Mouse (Mus musculus) hindbrain, embryonic 12.5 days (tissue): ENCODE results near the gene Acap1. TPM values are rescaled to one million over a fixed set of nuclear protein-coding genes. Genes with fewer than 3 reads are reported as not detected.

Experiments
- ATAC-seq: fragments of 200-750 bp; cut with Nextera tagmentation; 2 replicates; pipeline ENCODE4 v1.8.0; 2017; ENCODE audit warnings: moderate TSS enrichment; ENCODE audit not compliant: low FRiP score
- H3K27ac ChIP-seq: fragments of 300-500 bp; sonication (generic); 2 replicates; pipeline ENCODE4 v1.5.1; 2016; ENCODE audit warnings: mild to moderate bottlenecking
- H3K27me3 ChIP-seq: fragments of 300-500 bp; sonication (generic); 2 replicates; pipeline ENCODE4 v1.6.1; 2016; ENCODE audit warnings: mild to moderate bottlenecking
- H3K36me3 ChIP-seq: fragments of 300-500 bp; sonication (generic); 2 replicates; pipeline ENCODE4 v1.6.1; 2016; ENCODE audit warnings: mild to moderate bottlenecking
- H3K4me1 ChIP-seq: fragments of 300-500 bp; sonication (generic); 2 replicates; pipeline ENCODE4 v1.6.1; 2016
- H3K4me2 ChIP-seq: fragments of 300-500 bp; sonication (generic); replicated peaks from 2 replicates; pipeline ENCODE4 v1.6.1; 2016; ENCODE audit warnings: mild to moderate bottlenecking
- H3K4me3 ChIP-seq: fragments of 300-500 bp; sonication (generic); 2 replicates; pipeline ENCODE4 v1.5.1; 2016; ENCODE audit warnings: mild to moderate bottlenecking
- H3K9ac ChIP-seq: fragments of 300-500 bp; sonication (generic); 2 replicates; pipeline ENCODE4 v1.6.1; 2016; ENCODE audit warnings: mild to moderate bottlenecking, moderate library complexity
- H3K9me3 ChIP-seq: fragments of 300-500 bp; sonication (generic); replicated peaks from 2 replicates; pipeline ENCODE4 v1.6.1; 2016; ENCODE audit warnings: mild to moderate bottlenecking
- WGBS: fragments of 180-500 bp; shearing (Covaris S2); methylation state at CpG from one replicate; pipeline ENCODE4 v1.1.7; 2016; 5-methylcytosine and 5-hydroxymethylcytosine counted together
- polyA plus RNA-seq: library from polyadenylated mRNA; unstranded; fragments of >200 nt; fragmentation: Nextera tagmentation; extraction: Ambion mirVana; gene quantifications from 2 replicates; pipeline ENCODE4 v1.2.1, GENCODE M21; 2016

Gene Acap1
- polyA plus RNA-seq, 1 experiment from 2014 or later: 0.92 TPM

GRCm38 (mm10) chr11:69858113-69858998, 37.0 kb downstream of the Acap1 start, which contains the start of gene Tnk1:
Gene Tnk1, minus strand, starts transcription at chr11:69858730.
- Histone ChIP-seq H3K9ac (no peak within 1 kb of the TSS), H3K27ac (no peak within 1 kb of the TSS), H3K27me3 (peaks cover 32% of the 10 kb centered on the region), H3K4me2 (no peak within 1 kb of the TSS; the same call in 1 of the 2 replicates), H3K36me3 (no peaks in the 10 kb centered on the region), H3K4me3 (no peak within 1 kb of the TSS), H3K4me1 (peaks cover 4% of the 10 kb centered on the region; the same call in 1 of the 2 replicates), H3K9me3 (no peaks in the 10 kb centered on the region)
- 23% methylated on average over 30 of the region's 30 CpGs for WGBS
- no peak for ATAC-seq

GRCm38 (mm10) chr11:69855347-69855746, 40.0 kb downstream of the Acap1 start:
- Histone ChIP-seq H3K9ac (no peak overlapping the region), H3K4me3 (no peak overlapping the region), H3K9me3 (no peaks in the 10 kb centered on the region), H3K36me3 (peaks cover 23% of the 10 kb centered on the region), H3K4me2 (no peak overlapping the region), H3K27ac (no peak overlapping the region), H3K27me3 (peaks cover 32% of the 10 kb centered on the region), H3K4me1 (peaks cover 9% of the 10 kb centered on the region; the same call in 1 of the 2 replicates)
- peak; percentile 57; the same call in 1 of the 2 replicates for ATAC-seq
- WGBS: 19% methylated on average over 16 of the region's 16 CpGs

GRCm38 (mm10) chr11:69854680-69855079, 40.7 kb downstream of the Acap1 start:
- Histone ChIP-seq H3K4me2 (no peak overlapping the region), H3K27ac (no peak overlapping the region), H3K4me1 (peaks cover 9% of the 10 kb centered on the region; the same call in 1 of the 2 replicates), H3K4me3 (no peak overlapping the region), H3K9me3 (no peaks in the 10 kb centered on the region), H3K36me3 (peaks cover 29% of the 10 kb centered on the region), H3K9ac (no peak overlapping the region), H3K27me3 (peaks cover 29% of the 10 kb centered on the region)
- 85% methylated on average over 10 of the region's 10 CpGs for whole genome bisulfite sequencing
- no peak for ATAC-seq

GRCm38 (mm10) chr11:69853994-69854393, 41.3 kb downstream of the Acap1 start:
- H3K9me3 ChIP-seq: no peaks in the 10 kb centered on the region
- peaks cover 24% of the 10 kb centered on the region for H3K27me3 ChIP-seq
- ATAC-seq: no peak
- 73% methylated on average over 7 of the region's 7 CpGs for WGBS
- H3K27ac ChIP-seq: no peak overlapping the region
- H3K4me2 ChIP-seq: no peak overlapping the region
- peaks cover 36% of the 10 kb centered on the region for H3K36me3 ChIP-seq
- peaks cover 9% of the 10 kb centered on the region; the same call in 1 of the 2 replicates for H3K4me1 ChIP-seq
- H3K9ac ChIP-seq: 0 out of 2 replicates have a peak overlapping the region, but pooled peaks have one; percentile 18
- H3K4me3 ChIP-seq: no peak overlapping the region

GRCm38 (mm10) chr11:69850754-69851153, 44.6 kb downstream of the Acap1 start:
- Histone ChIP-seq H3K27ac (no peak overlapping the region), H3K36me3 (peaks cover 46% of the 10 kb centered on the region), H3K9me3 (no peaks in the 10 kb centered on the region), H3K9ac (no peak overlapping the region), H3K4me2 (no peak overlapping the region), H3K27me3 (no peaks in the 10 kb centered on the region), H3K4me1 (peaks cover 31% of the 10 kb centered on the region), H3K4me3 (no peak overlapping the region)
- ATAC-seq: no peak
- 79% methylated on average over 8 of the region's 8 CpGs for WGBS

GRCm38 (mm10) chr11:69849884-69850283, 45.5 kb downstream of the Acap1 start:
- H3K9me3 ChIP-seq: no peaks in the 10 kb centered on the region
- 92% methylated on average over 15 of the region's 15 CpGs for WGBS
- H3K9ac ChIP-seq: no peak overlapping the region

DNA sequence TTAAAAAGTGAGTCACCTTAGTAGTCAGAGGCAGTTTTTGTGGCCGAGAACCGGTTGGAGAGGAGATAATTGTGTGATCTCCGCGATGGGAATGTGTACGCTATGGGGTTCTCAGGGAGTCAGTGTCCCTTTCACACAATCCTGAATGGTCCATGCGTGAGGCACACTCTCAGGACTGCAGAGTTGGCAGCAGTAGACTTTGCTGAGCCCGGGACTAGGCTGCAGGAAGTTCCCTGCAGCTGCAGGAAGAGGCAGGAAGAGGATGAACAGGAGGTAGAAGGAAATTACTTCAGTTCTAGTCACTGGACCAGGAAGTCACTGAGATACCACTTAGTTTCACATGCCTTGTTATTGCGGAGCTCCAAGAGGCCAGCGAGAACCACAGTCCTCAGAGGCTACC, 46.2 kb downstream of the Acap1 start:
- H3K9me3 ChIP-seq: no peaks in the 10 kb centered on the region
- no peak overlapping the region for H3K4me3 ChIP-seq
- H3K4me1 ChIP-seq: peaks cover 34% of the 10 kb centered on the region
- H3K27ac ChIP-seq: no peak overlapping the region
- no peaks in the 10 kb centered on the region for H3K27me3 ChIP-seq
- whole genome bisulfite sequencing: 94% methylated on average over 9 of the region's 9 CpGs
- H3K4me2 ChIP-seq: no peak overlapping the region
- H3K36me3 ChIP-seq: peaks cover 46% of the 10 kb centered on the region
- H3K9ac ChIP-seq: no peak overlapping the region
- ATAC-seq: no peak

More at GRCm38 (mm10) chr11:69849884-69850283, 45.5 kb downstream of the Acap1 start:
- no peaks in the 10 kb centered on the region for H3K27me3 ChIP-seq
- no peak overlapping the region for H3K4me2 ChIP-seq
- H3K27ac ChIP-seq: no peak overlapping the region
- peaks cover 46% of the 10 kb centered on the region for H3K36me3 ChIP-seq
- peaks cover 34% of the 10 kb centered on the region for H3K4me1 ChIP-seq
- no peak for ATAC-seq
- no peak overlapping the region for H3K4me3 ChIP-seq

DNA sequence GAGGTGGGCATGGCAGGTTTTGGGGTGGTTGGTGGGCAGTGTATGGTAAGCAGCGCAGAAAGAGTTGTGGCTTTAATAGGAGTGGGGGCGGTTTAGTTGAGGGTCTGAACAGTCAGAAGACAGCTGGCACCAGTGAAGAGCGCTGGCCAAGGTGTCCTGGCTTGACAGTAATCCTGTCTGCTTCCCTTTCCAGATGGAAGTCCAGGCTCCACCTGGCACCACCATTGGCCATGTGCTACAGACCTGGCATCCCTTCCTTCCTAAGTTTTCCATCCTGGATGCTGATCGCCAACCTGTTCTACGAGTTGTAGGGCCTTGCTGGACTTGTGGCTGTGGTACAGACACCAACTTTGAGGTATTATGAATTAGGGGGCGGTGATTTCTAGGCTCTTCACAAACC, 47.3 kb downstream of the Acap1 start:
- no peak for ATAC-seq
- Histone ChIP-seq H3K9ac (no peak overlapping the region; the same call in 1 of the 2 replicates), H3K27ac (0 out of 2 replicates have a peak overlapping the region, but pooled peaks have one; percentile 97), H3K9me3 (no peaks in the 10 kb centered on the region), H3K4me1 (peaks cover 32% of the 10 kb centered on the region), H3K27me3 (no peaks in the 10 kb centered on the region), H3K4me2 (peak overlapping the region; percentile 77), H3K4me3 (peak overlapping the region; percentile 71), H3K36me3 (peaks cover 46% of the 10 kb centered on the region)
- 98% methylated on average over 6 of the region's 6 CpGs for WGBS

DNA sequence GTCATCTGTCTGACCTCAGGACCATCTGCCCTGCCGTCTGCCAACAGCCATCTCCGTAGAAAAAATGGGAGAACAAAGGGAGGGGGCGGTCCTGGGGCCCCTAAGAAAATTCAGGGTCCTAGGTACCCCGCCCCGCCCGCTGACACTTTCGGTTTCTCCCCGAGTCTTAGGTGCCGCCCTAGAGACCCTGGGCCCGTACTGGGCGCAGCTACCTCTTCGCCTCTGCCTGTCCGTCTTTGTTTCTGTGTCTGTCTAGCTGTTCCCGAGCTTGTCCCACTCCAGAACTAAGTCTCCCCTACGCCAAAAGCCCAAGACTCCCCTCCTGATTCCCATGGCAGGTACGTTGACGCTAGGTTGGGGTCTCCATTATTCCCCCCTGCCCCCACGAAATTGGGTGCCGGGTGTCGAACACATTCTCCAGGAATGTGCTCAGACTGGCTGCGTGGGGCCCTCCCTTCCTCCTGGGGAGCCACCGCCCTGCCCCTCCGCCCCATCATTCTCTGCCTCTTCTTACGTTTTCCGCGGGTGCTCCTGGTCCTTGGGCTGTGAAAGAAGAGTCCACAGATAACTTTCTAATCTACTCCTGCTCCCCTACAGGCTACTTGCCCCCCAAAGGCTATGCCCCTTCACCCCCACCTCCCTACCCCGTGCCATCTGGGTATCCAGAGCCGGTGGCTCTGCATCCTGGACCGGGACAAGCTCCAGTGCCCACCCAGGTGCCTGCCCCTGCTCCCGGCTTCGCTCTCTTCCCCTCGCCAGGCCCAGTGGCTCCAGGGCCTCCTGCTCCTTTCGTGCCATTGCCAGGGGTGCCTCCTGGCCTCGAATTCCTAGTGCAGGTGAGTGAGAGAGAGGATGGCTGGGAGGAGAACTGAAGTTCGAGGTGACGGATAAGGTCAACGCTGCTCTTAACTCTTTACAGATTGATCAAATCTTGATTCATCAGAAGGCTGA, 48.3 kb downstream of the Acap1 start:
- Histone ChIP-seq H3K36me3 (peaks cover 40% of the 10 kb centered on the region), H3K27ac (peak overlapping the region; percentile 97), H3K9me3 (no peaks in the 10 kb centered on the region), H3K9ac (peak overlapping the region; percentile 86), H3K4me3 (peak overlapping the region; percentile 71), H3K4me1 (peaks cover 29% of the 10 kb centered on the region), H3K4me2 (peak overlapping the region; percentile 77), H3K27me3 (no peaks in the 10 kb centered on the region)
- 12% methylated on average over 36 of the region's 37 CpGs for WGBS
- ATAC-seq: peak; percentile 52

- WGBS: under 1% methylated on average over 37 of the region's 38 CpGs
Measured at GRCm38 (mm10) chr11:69846198-69846680, 49.1 kb downstream of the Acap1 start, which contains the start of gene Plscr3. Gene Plscr3, plus strand, starts transcription at chr11:69846376.

DNA sequence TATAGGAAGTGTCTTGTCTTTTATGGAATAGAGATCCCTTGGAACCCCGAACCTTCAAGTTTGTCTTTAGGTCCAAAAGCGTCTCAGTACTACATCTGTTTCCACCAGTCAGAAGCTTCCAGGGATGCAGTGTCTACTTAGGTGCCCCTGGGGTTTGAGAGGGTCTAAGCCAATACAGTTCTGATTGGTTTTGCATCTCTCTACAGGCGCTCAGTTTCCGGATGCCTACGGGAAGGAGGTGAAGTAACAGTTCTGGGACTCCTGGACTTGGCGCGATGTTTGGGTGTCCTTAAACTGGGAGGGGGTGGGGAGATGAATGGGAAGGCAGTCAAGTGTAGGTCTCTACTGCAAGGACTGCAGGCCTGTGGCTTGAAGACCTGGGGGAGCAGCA, 56.6 kb downstream of the Acap1 start:
- peaks cover 3% of the 10 kb centered on the region; the same call in 1 of the 2 replicates for H3K27me3 ChIP-seq
- WGBS: 4% methylated on average over 7 of the region's 7 CpGs
- 0 out of 2 replicates have a peak, but pooled peaks cover 2% of the 10 kb centered on the region for H3K36me3 ChIP-seq
- H3K4me1 ChIP-seq: peaks cover 35% of the 10 kb centered on the region
- peak overlapping the region; percentile 73 for H3K9ac ChIP-seq
- peak overlapping the region; percentile 88 for H3K4me3 ChIP-seq
- H3K4me2 ChIP-seq: peak overlapping the region; percentile 97
- H3K27ac ChIP-seq: peak overlapping the region; percentile 97
- no peaks in the 10 kb centered on the region for H3K9me3 ChIP-seq
- 0 out of 2 replicates have a peak, but pooled peaks have one; percentile 1 for ATAC-seq

More at GRCm38 (mm10) chr11:69846198-69846680, 49.1 kb downstream of the Acap1 start, which contains the start of gene Plscr3:
- H3K9me3 ChIP-seq: no peaks in the 10 kb centered on the region
- H3K4me3 ChIP-seq: peak within 1 kb of the TSS; percentile 71
- H3K9ac ChIP-seq: peak within 1 kb of the TSS; percentile 86
- peaks cover 33% of the 10 kb centered on the region for H3K36me3 ChIP-seq
- ATAC-seq: peak; percentile 88
- H3K4me1 ChIP-seq: peaks cover 29% of the 10 kb centered on the region
- peak within 1 kb of the TSS; percentile 97 for H3K27ac ChIP-seq
- H3K27me3 ChIP-seq: no peaks in the 10 kb centered on the region
- peak within 1 kb of the TSS; percentile 77 for H3K4me2 ChIP-seq
